Mouse (Mus musculus): ENCODE measurements around the gene Mindy1. TPM values are rescaled to one million over a fixed set of nuclear protein-coding genes. Genes with fewer than 3 reads are reported as not detected.

Mindy1 gene
- polyA plus RNA-seq, 1 experiment from 2014 or later, result 48.2 TPM

DNA sequence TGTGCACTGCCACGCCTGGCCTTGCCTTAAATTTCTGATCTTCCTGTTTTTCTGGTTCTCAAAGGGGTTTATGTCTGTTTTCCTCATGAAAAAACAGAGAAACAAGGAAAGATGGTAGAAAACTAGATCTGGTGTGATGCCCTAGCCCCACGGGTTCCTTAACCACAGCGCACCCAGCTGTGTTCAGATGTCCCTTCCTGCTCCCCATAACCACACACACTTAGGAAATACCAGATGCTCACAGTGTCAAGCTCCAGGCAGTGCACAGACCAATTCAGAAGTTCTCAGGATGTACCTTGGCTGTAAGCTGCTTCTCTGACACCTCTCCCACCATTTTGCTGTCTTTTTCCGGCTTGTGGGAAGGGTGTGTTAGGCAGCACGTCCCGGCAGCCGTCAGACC, 13.2 kb downstream of the Mindy1 start:
- Histone ChIP-seq H3K36me3 (ENCODE audit: control insufficient read depth, insufficient read depth, low read length) (peaks cover 65% of the 10 kb centered on the region), H3K4me1 (ENCODE audit: control insufficient read depth, insufficient read depth, low read length) (no peaks in the 10 kb centered on the region)

DNA sequence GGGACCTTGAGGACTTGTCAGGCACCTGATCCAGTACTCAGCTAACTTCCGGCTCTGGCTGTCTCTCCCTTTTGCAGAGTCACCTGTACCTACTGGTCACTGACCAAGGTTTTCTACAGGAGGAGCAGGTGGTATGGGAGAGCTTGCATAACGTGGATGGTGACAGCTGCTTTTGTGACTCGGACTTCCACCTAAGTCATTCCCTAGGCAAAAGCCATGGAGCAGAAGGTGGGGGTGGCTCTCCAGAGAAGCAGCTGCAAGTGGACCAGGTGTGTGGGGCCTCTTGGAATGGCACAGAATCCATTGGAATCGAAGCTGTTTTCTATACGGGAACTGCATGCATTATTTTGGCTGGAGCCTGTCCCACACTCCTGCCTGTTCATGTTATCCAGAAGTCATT, 13.6 kb downstream of the Mindy1 start:
- 91% methylated on average over 5 of the region's 5 CpGs for WGBS
- H3K36me3 ChIP-seq (ENCODE audit: control insufficient read depth, insufficient read depth, low read length), result peaks cover 61% of the 10 kb centered on the region

More for the DNA sequence above, 13.2 kb downstream of the Mindy1 start:
- Histone ChIP-seq H3K4me2 (ENCODE audit: low read length) (no peak overlapping the region), H3K9ac (replicated peaks; ENCODE audit: low read length) (no peak overlapping the region), H3K27me3 (ENCODE audit: control insufficient read depth, insufficient read depth, low read length) (no peaks in the 10 kb centered on the region), H3K4me3 (replicated peaks; ENCODE audit: low read depth, low read length) (no peak overlapping the region), H3K27ac (replicated peaks; ENCODE audit: low read depth, low read length) (no peak overlapping the region), H3K9me3 (ENCODE audit: control insufficient read depth, low read length) (no peaks in the 10 kb centered on the region)
- WGBS, result 87% methylated on average over 7 of the region's 7 CpGs
- DNase-seq (no peak), ATAC-seq (ENCODE audit: low FRiP score, low TSS enrichment) (no peak)

GRCm38 (mm10) chr3:95295321-95296102, 14.4 kb downstream of the Mindy1 start:
- no peaks in the 10 kb centered on the region for H3K9me3 ChIP-seq (ENCODE audit: control insufficient read depth, low read length)
- 87% methylated on average over 11 of the region's 11 CpGs for WGBS
- H3K27me3 ChIP-seq (ENCODE audit: control insufficient read depth, insufficient read depth, low read length), result no peaks in the 10 kb centered on the region
- H3K36me3 ChIP-seq (ENCODE audit: control insufficient read depth, insufficient read depth, low read length), result peaks cover 53% of the 10 kb centered on the region
- no peak for DNase-seq
- H3K4me2 ChIP-seq (ENCODE audit: low read length), result no peak overlapping the region
- H3K4me3 ChIP-seq (replicated peaks; ENCODE audit: low read depth, low read length), result no peak overlapping the region
- H3K4me1 ChIP-seq (ENCODE audit: control insufficient read depth, insufficient read depth, low read length), result no peaks in the 10 kb centered on the region
- no peak for ATAC-seq (ENCODE audit: low FRiP score, low TSS enrichment)
- no peak overlapping the region for H3K27ac ChIP-seq (replicated peaks; ENCODE audit: low read depth, low read length)
- no peak overlapping the region for H3K9ac ChIP-seq (replicated peaks; ENCODE audit: low read length)

More for the DNA sequence above, 13.6 kb downstream of the Mindy1 start:
- Histone ChIP-seq H3K9ac (replicated peaks; ENCODE audit: low read length) (no peak overlapping the region), H3K4me2 (ENCODE audit: low read length) (no peak overlapping the region), H3K4me3 (replicated peaks; ENCODE audit: low read depth, low read length) (no peak overlapping the region), H3K27me3 (ENCODE audit: control insufficient read depth, insufficient read depth, low read length) (no peaks in the 10 kb centered on the region), H3K27ac (replicated peaks; ENCODE audit: low read depth, low read length) (no peak overlapping the region), H3K4me1 (ENCODE audit: control insufficient read depth, insufficient read depth, low read length) (no peaks in the 10 kb centered on the region), H3K9me3 (ENCODE audit: control insufficient read depth, low read length) (no peaks in the 10 kb centered on the region)
- no peak for ATAC-seq (ENCODE audit: low FRiP score, low TSS enrichment)
- no peak for DNase-seq

DNA sequence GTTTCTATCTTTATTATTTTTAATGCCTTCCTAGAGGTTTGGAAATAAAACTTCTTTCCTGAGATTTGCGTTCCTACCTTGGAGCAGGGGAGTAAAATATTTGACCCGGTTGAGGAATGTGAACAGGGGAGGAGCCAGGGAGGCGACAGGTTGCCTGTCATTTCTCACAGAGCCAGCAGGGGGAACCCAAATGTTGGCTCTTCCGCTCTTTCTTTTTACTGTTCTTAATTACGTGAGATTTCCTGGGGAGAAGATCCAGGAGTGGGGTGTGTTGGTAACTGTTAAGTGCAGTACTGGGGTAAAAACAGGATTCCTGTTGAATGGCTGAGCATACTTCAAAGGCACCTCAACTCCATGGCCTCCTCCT, 14.9 kb downstream of the Mindy1 start:
- Histone ChIP-seq H3K4me2 (ENCODE audit: low read length) (no peak overlapping the region), H3K9ac (replicated peaks; ENCODE audit: low read length) (no peak overlapping the region), H3K36me3 (ENCODE audit: control insufficient read depth, insufficient read depth, low read length) (peaks cover 47% of the 10 kb centered on the region), H3K27ac (replicated peaks; ENCODE audit: low read depth, low read length) (no peak overlapping the region), H3K4me1 (ENCODE audit: control insufficient read depth, insufficient read depth, low read length) (no peaks in the 10 kb centered on the region), H3K4me3 (replicated peaks; ENCODE audit: low read depth, low read length) (no peak overlapping the region), H3K27me3 (ENCODE audit: control insufficient read depth, insufficient read depth, low read length) (no peaks in the 10 kb centered on the region), H3K9me3 (ENCODE audit: control insufficient read depth, low read length) (no peaks in the 10 kb centered on the region)
- 13% methylated on average over 5 of the region's 5 CpGs for WGBS
- DNase-seq, result peak; percentile 70
- no peak for ATAC-seq (ENCODE audit: low FRiP score, low TSS enrichment)

DNA sequence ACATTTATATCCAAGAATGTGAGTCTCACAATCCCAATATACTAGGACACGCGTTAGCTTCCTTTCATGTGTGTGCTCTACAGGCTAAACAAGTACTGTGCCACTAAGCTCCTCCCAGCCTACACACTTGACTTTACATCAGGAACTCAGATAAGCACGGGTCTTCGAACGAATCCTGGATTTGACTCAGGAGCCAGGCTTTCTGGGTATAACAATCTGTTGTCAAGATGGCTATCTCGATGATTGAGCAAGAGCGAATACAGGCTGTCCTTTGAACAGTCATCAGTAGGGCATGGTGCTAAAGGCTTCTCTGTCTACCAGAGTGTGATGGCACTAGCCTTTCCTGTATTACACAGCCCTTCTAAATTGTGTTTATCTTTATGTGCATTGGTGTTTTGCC, 16.9 kb downstream of the Mindy1 start:
- WGBS, result 92% methylated on average over 7 of the region's 7 CpGs
- no peak overlapping the region for H3K4me2 ChIP-seq (ENCODE audit: low read length)
- H3K36me3 ChIP-seq (ENCODE audit: control insufficient read depth, insufficient read depth, low read length), result peaks cover 30% of the 10 kb centered on the region
- H3K9me3 ChIP-seq (ENCODE audit: control insufficient read depth, low read length), result no peaks in the 10 kb centered on the region
- DNase-seq (no peak), ATAC-seq (ENCODE audit: low FRiP score, low TSS enrichment) (no peak)
- no peaks in the 10 kb centered on the region for H3K4me1 ChIP-seq (ENCODE audit: control insufficient read depth, insufficient read depth, low read length)
- H3K4me3 ChIP-seq (replicated peaks; ENCODE audit: low read depth, low read length), result no peak overlapping the region
- H3K27me3 ChIP-seq (ENCODE audit: control insufficient read depth, insufficient read depth, low read length), result no peaks in the 10 kb centered on the region
- H3K27ac ChIP-seq (replicated peaks; ENCODE audit: low read depth, low read length), result no peak overlapping the region
- no peak overlapping the region for H3K9ac ChIP-seq (replicated peaks; ENCODE audit: low read length)

DNA sequence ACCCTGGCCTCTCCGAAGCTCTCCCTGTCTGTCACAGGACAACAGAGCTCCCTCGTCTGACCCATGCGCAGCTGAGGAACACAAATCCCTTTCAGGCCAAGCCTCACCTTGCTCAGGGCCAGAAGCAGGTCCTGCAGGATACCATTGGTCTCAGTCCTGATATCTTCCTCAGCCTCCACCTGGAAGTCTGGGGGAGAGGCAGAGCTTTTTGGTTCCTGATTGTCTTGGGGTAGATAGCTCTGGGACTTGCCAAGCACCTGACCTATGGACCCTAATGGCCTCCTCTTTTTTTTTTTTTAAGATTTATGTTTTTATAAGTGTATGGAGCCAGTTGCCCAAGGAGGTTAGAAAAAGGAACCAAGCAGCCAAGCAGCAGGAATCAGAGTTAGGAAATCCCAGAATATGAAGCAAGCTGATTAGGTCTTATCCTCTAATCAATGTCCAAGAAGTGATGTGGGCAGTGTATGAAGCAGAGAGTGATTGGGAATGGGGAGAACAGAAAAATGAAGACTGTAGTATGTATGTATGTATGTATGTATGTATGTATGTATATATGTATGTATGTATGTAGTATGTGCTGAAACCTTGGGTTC, 20.2 kb downstream of the Mindy1 start:
- H3K36me3 ChIP-seq (ENCODE audit: control insufficient read depth, insufficient read depth, low read length), result peaks cover 3% of the 10 kb centered on the region; the same call in 1 of the 2 replicates
- 79% methylated on average over 3 of the region's 3 CpGs for WGBS
- no peak overlapping the region for H3K27ac ChIP-seq (replicated peaks; ENCODE audit: low read depth, low read length)
- no peaks in the 10 kb centered on the region for H3K27me3 ChIP-seq (ENCODE audit: control insufficient read depth, insufficient read depth, low read length)
- ATAC-seq (ENCODE audit: low FRiP score, low TSS enrichment) (no peak), DNase-seq (no peak)
- H3K9me3 ChIP-seq (ENCODE audit: control insufficient read depth, low read length), result no peaks in the 10 kb centered on the region
- H3K4me2 ChIP-seq (ENCODE audit: low read length), result no peak overlapping the region
- H3K4me1 ChIP-seq (ENCODE audit: control insufficient read depth, insufficient read depth, low read length), result no peaks in the 10 kb centered on the region
- H3K4me3 ChIP-seq (replicated peaks; ENCODE audit: low read depth, low read length), result no peak overlapping the region
- H3K9ac ChIP-seq (replicated peaks; ENCODE audit: low read length), result no peak overlapping the region

GRCm38 (mm10) chr3:95306244-95306643, 25.1 kb downstream of the Mindy1 start:
- Histone ChIP-seq H3K9ac (replicated peaks; ENCODE audit: low read length) (no peak overlapping the region), H3K27ac (replicated peaks; ENCODE audit: low read depth, low read length) (no peak overlapping the region), H3K4me3 (replicated peaks; ENCODE audit: low read depth, low read length) (no peak overlapping the region), H3K36me3 (ENCODE audit: control insufficient read depth, insufficient read depth, low read length) (no peaks in the 10 kb centered on the region), H3K4me1 (ENCODE audit: control insufficient read depth, insufficient read depth, low read length) (no peaks in the 10 kb centered on the region), H3K27me3 (ENCODE audit: control insufficient read depth, insufficient read depth, low read length) (no peaks in the 10 kb centered on the region), H3K4me2 (ENCODE audit: low read length) (no peak overlapping the region), H3K9me3 (ENCODE audit: control insufficient read depth, low read length) (no peaks in the 10 kb centered on the region)
- ATAC-seq (ENCODE audit: low FRiP score, low TSS enrichment) (no peak), DNase-seq (no peak)
- WGBS, result 88% methylated on average over 4 of the region's 4 CpGs

DNA sequence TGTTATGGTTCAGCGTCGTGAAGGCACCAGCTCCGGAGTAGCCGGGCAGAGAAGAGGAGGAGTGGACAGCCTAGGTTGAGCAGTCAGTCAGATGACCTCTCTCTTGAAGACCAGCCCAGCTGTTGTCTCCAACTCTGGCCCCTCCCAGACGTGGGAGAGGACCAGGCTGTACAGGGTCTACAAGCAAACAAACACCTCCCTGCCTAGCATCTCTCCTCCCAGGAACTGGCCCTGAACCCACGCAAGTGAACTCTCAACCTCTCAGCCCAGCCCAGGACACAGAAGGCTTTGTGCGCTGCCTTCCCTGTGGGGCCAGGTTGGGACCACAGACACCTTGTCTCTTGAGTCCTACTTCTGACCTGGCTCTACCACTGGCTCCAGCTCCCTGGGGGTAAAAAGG, 26.0 kb downstream of the Mindy1 start, which contains the start of gene Anxa9:
Gene Anxa9 (minus strand): TSS at position 77 of the 400 bp plus-strand sequence.
- Histone ChIP-seq H3K4me3 (replicated peaks; ENCODE audit: low read depth, low read length) (no peak within 1 kb of the TSS), H3K9ac (replicated peaks; ENCODE audit: low read length) (no peak within 1 kb of the TSS), H3K27me3 (ENCODE audit: control insufficient read depth, insufficient read depth, low read length) (no peaks in the 10 kb centered on the region), H3K27ac (replicated peaks; ENCODE audit: low read depth, low read length) (no peak within 1 kb of the TSS), H3K36me3 (ENCODE audit: control insufficient read depth, insufficient read depth, low read length) (no peaks in the 10 kb centered on the region), H3K9me3 (ENCODE audit: control insufficient read depth, low read length) (no peaks in the 10 kb centered on the region), H3K4me1 (ENCODE audit: control insufficient read depth, insufficient read depth, low read length) (no peaks in the 10 kb centered on the region), H3K4me2 (ENCODE audit: low read length) (no peak within 1 kb of the TSS)
- ATAC-seq (ENCODE audit: low FRiP score, low TSS enrichment) (no peak), DNase-seq (no peak)
- 68% methylated on average over 7 of the region's 7 CpGs for WGBS

DNA sequence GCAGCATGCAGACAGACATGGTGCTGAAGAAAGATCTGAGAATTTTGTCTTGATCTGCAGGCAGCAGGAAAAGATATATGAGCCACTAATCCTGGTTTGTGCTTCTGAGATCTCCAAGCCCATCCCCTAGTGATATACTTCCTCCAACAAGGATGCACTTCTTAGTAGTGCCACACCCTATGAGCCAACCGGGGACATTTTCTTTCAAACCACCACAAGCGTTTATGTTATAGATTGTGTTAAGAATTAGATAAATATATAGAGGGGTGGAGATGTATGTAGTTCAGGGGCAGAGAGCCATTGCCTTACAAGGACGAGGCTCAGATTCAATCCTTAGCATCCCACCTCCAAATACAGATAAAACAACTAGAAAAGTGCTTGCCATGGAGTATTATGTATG, 29.4 kb downstream of the Mindy1 start:
- Histone ChIP-seq H3K27me3 (ENCODE audit: control insufficient read depth, insufficient read depth, low read length) (no peaks in the 10 kb centered on the region), H3K4me3 (replicated peaks; ENCODE audit: low read depth, low read length) (no peak overlapping the region), H3K4me1 (ENCODE audit: control insufficient read depth, insufficient read depth, low read length) (no peaks in the 10 kb centered on the region), H3K9me3 (ENCODE audit: control insufficient read depth, low read length) (no peaks in the 10 kb centered on the region), H3K4me2 (ENCODE audit: low read length) (no peak overlapping the region), H3K27ac (replicated peaks; ENCODE audit: low read depth, low read length) (no peak overlapping the region), H3K36me3 (ENCODE audit: control insufficient read depth, insufficient read depth, low read length) (no peaks in the 10 kb centered on the region), H3K9ac (replicated peaks; ENCODE audit: low read length) (no peak overlapping the region)
- 77% methylated on average over 3 of the region's 3 CpGs for WGBS
- DNase-seq (no peak), ATAC-seq (ENCODE audit: low FRiP score, low TSS enrichment) (no peak)
